ENCODE assay signal across 7 mouse cellular contexts in genomic region chr11:116843261-116844233, GRCm38 (mm10). TPM values are rescaled to one million over a fixed set of nuclear protein-coding genes. Genes with fewer than 3 reads are reported as not detected.
A peak's percentile ranks its signal among the peaks of the same experiment; 100 is the strongest.
DNase-seq lines count a peak whose midpoint lies in the region; ATAC-seq and TF ChIP-seq lines count a peak whose summit lies in the region.

Gene Mettl23 (plus strand): TSS chr11:116843278.
Gene Jmjd6 (minus strand): TSS chr11:116843449.

- TF ChIP-seq CTCF in intestine, postnatal 0 days (IDR thresholded peaks at IDR 0.05; ENCODE audit: low read depth), result no peak
- no peak for TF ChIP-seq CTCF in small intestine, adult 2 months (IDR thresholded peaks at IDR 0.05; ENCODE audit: extremely low read depth, insufficient read length, insufficient replicate concordance, low read depth, low read length)

- DNase-seq in adrenal gland, postnatal 10 days, result peak; percentile 97
- DNase-seq in embryonic facial prominence, embryonic 10.5 days (ENCODE audit: low spot score), result peak; percentile 98
- DNase-seq in gonadal fat pad, adult 2 months (ENCODE audit: low read depth), result no peak
- DNase-seq in left cerebral cortex, postnatal 4 days, result peak; percentile 98

- H3K9ac ChIP-seq in intestine, postnatal 0 days (ENCODE audit: low read depth, low read length), result peak within 1 kb of the TSS; percentile 89
- H3K9ac ChIP-seq in midbrain, embryonic 12.5 days (replicated peaks), result peak within 1 kb of the TSS; percentile 80

- ATAC-seq in intestine, postnatal 0 days, result peak; percentile 93
- peak; percentile 95 for ATAC-seq in midbrain, embryonic 12.5 days (ENCODE audit: low FRiP score, low read depth)

- no peaks in the 10 kb centered on the region for H3K9me3 ChIP-seq in embryonic facial prominence, embryonic 10.5 days
- no peaks in the 10 kb centered on the region for H3K9me3 ChIP-seq in intestine, postnatal 0 days (ENCODE audit: control insufficient read depth)
- H3K9me3 ChIP-seq in midbrain, embryonic 12.5 days, result no peaks in the 10 kb centered on the region

- H3K4me1 ChIP-seq in embryonic facial prominence, embryonic 10.5 days, result peaks cover 61% of the 10 kb centered on the region
- peaks cover 11% of the 10 kb centered on the region; the same call in 1 of the 2 replicates for H3K4me1 ChIP-seq in intestine, postnatal 0 days (replicated peaks; ENCODE audit: control insufficient read depth, insufficient read depth, low read length)
- H3K4me1 ChIP-seq in midbrain, embryonic 12.5 days, result peaks cover 45% of the 10 kb centered on the region
- peaks cover 4% of the 10 kb centered on the region for H3K4me1 ChIP-seq in small intestine, adult 2 months (ENCODE audit: control insufficient read depth, insufficient read depth, insufficient read length, low read length)

- H3K36me3 ChIP-seq in embryonic facial prominence, embryonic 10.5 days (replicated peaks), result peaks cover 62% of the 10 kb centered on the region
- peaks cover 31% of the 10 kb centered on the region for H3K36me3 ChIP-seq in intestine, postnatal 0 days (ENCODE audit: control insufficient read depth, insufficient read depth)
- peaks cover 36% of the 10 kb centered on the region for H3K36me3 ChIP-seq in midbrain, embryonic 12.5 days
- peaks cover 32% of the 10 kb centered on the region for H3K36me3 ChIP-seq in small intestine, adult 2 months (ENCODE audit: control insufficient read depth, insufficient read depth, low read length)

- H3K4me3 ChIP-seq in embryonic facial prominence, embryonic 10.5 days, result peak within 1 kb of the TSS; percentile 92
- H3K4me3 ChIP-seq in intestine, postnatal 0 days (ENCODE audit: low read depth, low read length), result peak within 1 kb of the TSS; percentile 78
- peak within 1 kb of the TSS; percentile 79 for H3K4me3 ChIP-seq in midbrain, embryonic 12.5 days
- peak within 1 kb of the TSS; percentile 70 for H3K4me3 ChIP-seq in small intestine, adult 2 months (ENCODE audit: low read depth, low read length)

- intact Hi-C loops in left cerebral cortex, postnatal 4 days (cut with DNase I), result no loop called here

- no peaks in the 10 kb centered on the region for H3K27me3 ChIP-seq in embryonic facial prominence, embryonic 10.5 days (replicated peaks; ENCODE audit: low read depth, poor library complexity, severe bottlenecking)
- H3K27me3 ChIP-seq in intestine, postnatal 0 days (replicated peaks; ENCODE audit: control insufficient read depth, insufficient read depth, low read length), result no peaks in the 10 kb centered on the region
- H3K27me3 ChIP-seq in midbrain, embryonic 12.5 days, result no peaks in the 10 kb centered on the region
- no peaks in the 10 kb centered on the region for H3K27me3 ChIP-seq in small intestine, adult 2 months (ENCODE audit: control insufficient read depth, insufficient read depth, low read length)

- H3K4me2 ChIP-seq in intestine, postnatal 0 days (replicated peaks; ENCODE audit: low read depth), result peak within 1 kb of the TSS; percentile 69
- peak within 1 kb of the TSS; percentile 81 for H3K4me2 ChIP-seq in midbrain, embryonic 12.5 days (replicated peaks)

- H3K27ac ChIP-seq in embryonic facial prominence, embryonic 10.5 days (replicated peaks), result peak within 1 kb of the TSS; percentile 96
- peak within 1 kb of the TSS; percentile 99 for H3K27ac ChIP-seq in intestine, postnatal 0 days (ENCODE audit: low read depth, low read length)
- peak within 1 kb of the TSS; percentile 97 for H3K27ac ChIP-seq in midbrain, embryonic 12.5 days (replicated peaks)
- H3K27ac ChIP-seq in small intestine, adult 2 months (ENCODE audit: insufficient read depth, low read depth, low read length), result peak within 1 kb of the TSS; percentile 92

- peak; percentile 73 for TF ChIP-seq POLR2A in small intestine, adult 2 months (IDR thresholded peaks at IDR 0.05; ENCODE audit: low read depth, low read length)

- 1% methylated on average over 72 of the region's 72 CpGs for WGBS in embryonic facial prominence, embryonic 10.5 days
- under 1% methylated on average over 72 of the region's 72 CpGs for WGBS in intestine, postnatal 0 days
- WGBS in midbrain, embryonic 12.5 days, result 1% methylated on average over 65 of the region's 72 CpGs
- 1% methylated on average over 72 of the region's 72 CpGs for WGBS in small intestine, adult 2 months

RNA-seq across cellular contexts. Expression of gene Mettl23, which starts in this region (rescaled TPM):
- 10 to 100 TPM; 29.1 to 35.3 TPM for total RNA-seq in adrenal gland, postnatal 10 days (2021)
- 56.9 and 58.1 TPM in 2 replicates for polyA plus RNA-seq in embryonic facial prominence, embryonic 10.5 days (2016; fragmentation: Nextera tagmentation; extraction: Ambion mirVana)
- 20.9 and 25.9 TPM in 2 replicates for polyA plus RNA-seq in gonadal fat pad, adult 2 months (2012; rRNA removed)
- 34.1 and 37.1 TPM in 2 replicates for polyA plus RNA-seq in intestine, postnatal 0 days (2015; fragmentation: Nextera tagmentation; extraction: Ambion mirVana)
- total RNA-seq in left cerebral cortex, postnatal 4 days (2021), result 10 to 100 TPM; 26.8 to 29.4 TPM
- polyA plus RNA-seq in midbrain, embryonic 12.5 days (2016; fragmentation: Nextera tagmentation; extraction: Ambion mirVana), result 71.3 and 72.3 TPM in 2 replicates
- 10.3 and 11.6 TPM in 2 replicates for polyA plus RNA-seq in small intestine, adult 2 months (2012; rRNA removed)

RNA-seq across cellular contexts. Expression of gene Jmjd6, which starts in this region (rescaled TPM):
- 10 to 100 TPM; 36.0 to 38.4 TPM for total RNA-seq in adrenal gland, postnatal 10 days (2021)
- polyA plus RNA-seq in embryonic facial prominence, embryonic 10.5 days (2016; fragmentation: Nextera tagmentation; extraction: Ambion mirVana), result 88.3 and 97.5 TPM in 2 replicates
- 27.9 and 32.5 TPM in 2 replicates for polyA plus RNA-seq in gonadal fat pad, adult 2 months (2012; rRNA removed)
- polyA plus RNA-seq in intestine, postnatal 0 days (2015; fragmentation: Nextera tagmentation; extraction: Ambion mirVana), result 44.4 and 44.7 TPM in 2 replicates
- 10 to 100 TPM; 35.7 to 39.9 TPM for total RNA-seq in left cerebral cortex, postnatal 4 days (2021)
- polyA plus RNA-seq in midbrain, embryonic 12.5 days (2016; fragmentation: Nextera tagmentation; extraction: Ambion mirVana), result 92.8 and 95.2 TPM in 2 replicates
- polyA plus RNA-seq in small intestine, adult 2 months (2012; rRNA removed), result 21.7 and 24.2 TPM in 2 replicates
